In the genomic region with DNA sequence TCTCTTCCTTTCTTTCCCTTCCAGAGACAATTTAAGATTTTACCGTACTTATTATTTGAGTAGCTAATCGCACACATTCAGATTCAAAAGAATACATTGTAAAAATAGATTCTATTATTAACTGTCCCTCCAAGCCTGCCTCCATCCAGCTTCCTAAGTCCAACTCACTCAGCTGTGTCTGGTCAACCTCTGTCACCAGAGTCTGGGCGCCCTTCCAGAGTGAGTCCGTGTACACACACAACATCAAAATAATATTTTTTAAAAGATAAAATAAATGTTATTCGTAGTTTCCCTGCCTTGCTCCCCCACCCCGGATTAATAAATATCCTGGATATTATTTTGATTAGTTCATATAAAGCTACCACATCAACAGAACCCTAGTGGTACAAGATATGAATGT, we compare ENCODE assay signal across 26 mouse cellular contexts.
A peak's percentile ranks its signal among the peaks of the same experiment; 100 is the strongest.
DNase-seq lines count a peak whose midpoint lies in the region; ATAC-seq and TF ChIP-seq lines count a peak whose summit lies in the region.
"Had no signal": no experiment of that assay in that cellular context is flagged by ENCODE, and none has a peak within 500 bp of the region (broad histone marks: within the 10 kb centered on the region; RNA-seq: fewer than 3 reads in every experiment).

No protein-coding gene starts in this region.

- no peak overlapping the region for H3K9ac ChIP-seq in forebrain, embryonic 15.5 days (replicated peaks)
- no peak overlapping the region for H3K9ac ChIP-seq in forebrain, embryonic 12.5 days
- no peak overlapping the region for H3K9ac ChIP-seq in kidney, embryonic 14.5 days (ENCODE audit: low read depth, low read length)
- no peak overlapping the region for H3K9ac ChIP-seq in lung, postnatal 0 days (replicated peaks; ENCODE audit: low read depth)
- H3K9ac ChIP-seq: embryonic facial prominence, embryonic 13.5 days; forebrain, embryonic 13.5 days; heart, embryonic 15.5 days; limb, embryonic 13.5 days; liver, embryonic 14.5 days; lung, embryonic 15.5 days; midbrain, embryonic 12.5 days; neural tube, embryonic 15.5 days had no signal

- H3K4me3 ChIP-seq in forebrain, embryonic 15.5 days: no peak overlapping the region
- H3K4me3 ChIP-seq in forebrain, embryonic 12.5 days (replicated peaks): no peak overlapping the region
- H3K4me3 ChIP-seq in kidney, embryonic 14.5 days (ENCODE audit: low read length): no peak overlapping the region
- H3K4me3 ChIP-seq in lung, postnatal 0 days (ENCODE audit: low read depth, low read length): no peak overlapping the region
- H3K4me3 ChIP-seq: embryonic facial prominence, embryonic 13.5 days; erythroblast, embryonic 14.5 days; forebrain, embryonic 13.5 days; heart, embryonic 15.5 days; limb, embryonic 13.5 days; lung, embryonic 15.5 days; midbrain, embryonic 12.5 days; neural tube, embryonic 15.5 days had no signal

- H3K9me3 ChIP-seq in forebrain, embryonic 15.5 days: no peaks in the 10 kb centered on the region
- no peaks in the 10 kb centered on the region for H3K9me3 ChIP-seq in forebrain, embryonic 12.5 days
- H3K9me3 ChIP-seq in kidney, embryonic 14.5 days (ENCODE audit: control insufficient read depth, low read length): no peaks in the 10 kb centered on the region
- H3K9me3 ChIP-seq in lung, postnatal 0 days (ENCODE audit: low read length): no peaks in the 10 kb centered on the region
- H3K9me3 ChIP-seq: embryonic facial prominence, embryonic 13.5 days; forebrain, embryonic 13.5 days; heart, embryonic 15.5 days; limb, embryonic 13.5 days; lung, embryonic 15.5 days; midbrain, embryonic 12.5 days; neural tube, embryonic 15.5 days had no signal

- peak overlapping the region; percentile 14; the same call in 1 of the 2 replicates for H3K27ac ChIP-seq in forebrain, embryonic 15.5 days (replicated peaks)
- H3K27ac ChIP-seq in forebrain, embryonic 12.5 days: no peak overlapping the region
- no peak overlapping the region for H3K27ac ChIP-seq in kidney, embryonic 14.5 days (ENCODE audit: low read depth, low read length)
- H3K27ac ChIP-seq in lung, postnatal 0 days (ENCODE audit: low read length): no peak overlapping the region
- H3K27ac ChIP-seq: embryonic facial prominence, embryonic 13.5 days; forebrain, embryonic 13.5 days; heart, embryonic 15.5 days; hindbrain, postnatal 0 days; limb, embryonic 13.5 days; liver, embryonic 14.5 days; lung, embryonic 15.5 days; midbrain, embryonic 12.5 days; neural tube, embryonic 15.5 days had no signal

- WGBS in forebrain, embryonic 15.5 days: 91% methylated on average over 6 of the region's 6 CpGs
- WGBS in forebrain, embryonic 12.5 days: 93% methylated on average over 6 of the region's 6 CpGs
- WGBS in kidney, embryonic 14.5 days: 85% methylated on average over 6 of the region's 6 CpGs
- WGBS in lung, postnatal 0 days: 75% methylated on average over 6 of the region's 6 CpGs

- H3K4me1 ChIP-seq in forebrain, embryonic 15.5 days: peaks cover 4% of the 10 kb centered on the region; the same call in 1 of the 2 replicates
- H3K4me1 ChIP-seq in forebrain, embryonic 12.5 days: peaks cover 13% of the 10 kb centered on the region
- H3K4me1 ChIP-seq in kidney, embryonic 14.5 days (ENCODE audit: control insufficient read depth, insufficient read depth, low read length): no peaks in the 10 kb centered on the region
- H3K4me1 ChIP-seq in lung, postnatal 0 days (ENCODE audit: insufficient read depth, low read depth, low read length): no peaks in the 10 kb centered on the region
- H3K4me1 ChIP-seq: embryonic facial prominence, embryonic 13.5 days; heart, embryonic 15.5 days; limb, embryonic 13.5 days; lung, embryonic 15.5 days had no signal

- TF ChIP-seq CTCF in lung, postnatal 0 days (IDR thresholded peaks at IDR 0.05): no peak

- H3K36me3 ChIP-seq in forebrain, embryonic 15.5 days: no peaks in the 10 kb centered on the region
- H3K36me3 ChIP-seq in forebrain, embryonic 12.5 days (replicated peaks): no peaks in the 10 kb centered on the region
- H3K36me3 ChIP-seq in kidney, embryonic 14.5 days (ENCODE audit: control insufficient read depth, insufficient read depth, low read length): no peaks in the 10 kb centered on the region
- H3K36me3 ChIP-seq in lung, postnatal 0 days (ENCODE audit: insufficient read depth, low read length): no peaks in the 10 kb centered on the region
- H3K36me3 ChIP-seq: embryonic facial prominence, embryonic 13.5 days; heart, embryonic 15.5 days; limb, embryonic 13.5 days; lung, embryonic 15.5 days; neural tube, embryonic 15.5 days had no signal

- DNase-seq in kidney, adult 11 months: peak; percentile 33
- DNase-seq in lung, postnatal 4 days: peak; percentile 12 to 33
- DNase-seq in lung, postnatal 0 days (ENCODE audit: low spot score): no peak
- DNase-seq in cerebellum, postnatal 25 days: no peak
- DNase-seq: adrenal gland, postnatal 14 days; cerebellum, adult 2 months; cerebellum, postnatal 36 days; embryo, embryonic 11 days; right cerebral cortex, adult 18-20 months; thymus, adult 18-20 months; thymus, postnatal 36 days had no signal

- no peak overlapping the region for H3K4me2 ChIP-seq in forebrain, embryonic 15.5 days (replicated peaks)
- no peak overlapping the region for H3K4me2 ChIP-seq in forebrain, embryonic 12.5 days
- H3K4me2 ChIP-seq in kidney, embryonic 14.5 days (replicated peaks; ENCODE audit: low read depth, low read length): no peak overlapping the region
- no peak overlapping the region for H3K4me2 ChIP-seq in lung, postnatal 0 days (replicated peaks; ENCODE audit: low read depth, low read length)
- H3K4me2 ChIP-seq: embryonic facial prominence, embryonic 13.5 days; forebrain, embryonic 13.5 days; heart, embryonic 15.5 days; limb, embryonic 13.5 days; lung, embryonic 15.5 days; midbrain, embryonic 12.5 days; neural tube, embryonic 15.5 days had no signal

- TF ChIP-seq EP300 in lung, postnatal 0 days (IDR thresholded peaks at IDR 0.05): no peak

- no peaks in the 10 kb centered on the region for H3K27me3 ChIP-seq in forebrain, embryonic 15.5 days
- no peaks in the 10 kb centered on the region for H3K27me3 ChIP-seq in forebrain, embryonic 12.5 days
- H3K27me3 ChIP-seq in kidney, embryonic 14.5 days (ENCODE audit: control insufficient read depth, insufficient read depth, low read length): no peaks in the 10 kb centered on the region
- no peaks in the 10 kb centered on the region for H3K27me3 ChIP-seq in lung, postnatal 0 days (replicated peaks; ENCODE audit: insufficient read depth, low read length)
- H3K27me3 ChIP-seq: embryonic facial prominence, embryonic 13.5 days; forebrain, embryonic 13.5 days; limb, embryonic 13.5 days; lung, embryonic 15.5 days; midbrain, embryonic 12.5 days; neural tube, embryonic 15.5 days had no signal

- ATAC-seq in forebrain, embryonic 15.5 days (replicated peaks): no peak
- no peak for ATAC-seq in forebrain, embryonic 12.5 days (ENCODE audit: low FRiP score)
- ATAC-seq in kidney, embryonic 14.5 days (ENCODE audit: low FRiP score, low TSS enrichment): no peak
- ATAC-seq in lung, postnatal 0 days: no peak
- ATAC-seq: activated CD4-positive, CD25-positive, alpha-beta regulatory T cell, adult 4 months; forebrain, embryonic 13.5 days; hindbrain, postnatal 0 days; intestine, embryonic 16.5 days had no signal

Comparison
In these comparisons a context has a peak if more than half of its experiments do, and no peak if none do; other contexts are left out.
1. DNase-seq: peak in kidney, adult 11 months (single experiment) and lung, postnatal 4 days (2 of 2); none in lung, postnatal 0 days (single experiment) and cerebellum, postnatal 25 days (0 of 2).